Mouse (Mus musculus) testis, adult 2 months (tissue): ENCODE data around the gene Gja5.

Experiments
- CTCF ChIP-seq: fragments of 200-500 bp; IDR thresholded peaks from 2 replicates; pipeline ENCODE4 v1.5.1; 2012; ENCODE audit warnings: low read depth, mild to moderate bottlenecking, inconsistent platforms, low read length, moderate library complexity; ENCODE audit not compliant: control insufficient read depth, insufficient read depth, insufficient replicate concordance
- POLR2A ChIP-seq: fragments of 200-500 bp; IDR thresholded peaks from 2 replicates; pipeline ENCODE4 v1.6.1; 2012; ENCODE audit warnings: low read depth, mild to moderate bottlenecking, inconsistent platforms, low read length, moderate library complexity; ENCODE audit not compliant: control insufficient read depth

- TF ChIP-seq POLR2A (no peak), CTCF (no peak)
These were observed 213.0 kb downstream of the Gja5 start for GRCm38 (mm10) chr3:97117511-97117910.
